Mouse (Mus musculus) cerebellum, adult 2 months (tissue): ENCODE measurements around the gene Mslnl. TPM values are rescaled to one million over a fixed set of nuclear protein-coding genes. Genes with fewer than 3 reads are reported as not detected.

Source experiments
- DNase-seq, 2 experiments: peaks; one replicate each; pipeline ENCODE4 v3.0.0; 2021
- H3K27ac ChIP-seq: fragments of 200-500 bp; 2 replicates; pipeline ENCODE4 v1.5.1; 2012; ENCODE audit warnings: low read length, control low read depth, inconsistent platforms; ENCODE audit not compliant: insufficient read depth
- H3K27me3 ChIP-seq: fragments of 200-500 bp; 2 replicates; pipeline ENCODE4 v1.6.1; 2012; ENCODE audit warnings: inconsistent platforms, mild to moderate bottlenecking, low read length, moderate library complexity; ENCODE audit not compliant: control insufficient read depth, insufficient read depth
- H3K4me1 ChIP-seq: fragments of 200-500 bp; 2 replicates; pipeline ENCODE4 v1.6.1; 2011; ENCODE audit warnings: low read length; ENCODE audit not compliant: control insufficient read depth, insufficient read depth
- H3K4me3 ChIP-seq: fragments of 200-500 bp; replicated peaks from 2 replicates; pipeline ENCODE3; 2011; ENCODE audit warnings: mild to moderate bottlenecking, low read depth, low read length, control low read depth; ENCODE audit not compliant: insufficient read depth
- CTCF ChIP-seq: fragments of 200-500 bp; IDR thresholded peaks from 2 replicates; pipeline ENCODE4 v1.5.1; 2011; ENCODE audit warnings: low read depth, mild to moderate bottlenecking, control low read depth, low read length, moderate library complexity, borderline replicate concordance; ENCODE audit not compliant: insufficient read depth
- POLR2A ChIP-seq: fragments of 200-500 bp; IDR thresholded peaks from 2 replicates; pipeline ENCODE4 v1.6.1; 2011; ENCODE audit warnings: low read length, control low read depth, borderline replicate concordance; ENCODE audit not compliant: insufficient read depth
- WGBS: fragments of 180-500 bp; shearing (Covaris S2); methylation state at CpG from one replicate; pipeline ENCODE4 v1.1.7; 2018; 5-methylcytosine and 5-hydroxymethylcytosine counted together
- polyA plus RNA-seq: library from polyadenylated mRNA; depleted of rRNA; stranded (reverse); fragments of >200 nt; gene quantifications from 2 replicates; pipeline ENCODE4 v1.2.3, GENCODE M21; 2012

The Mslnl gene
- polyA plus RNA-seq, 1 experiment = 1.1 TPM

GRCm38 (mm10) chr17:25749314-25749713 is 13.5 kb downstream of the Mslnl start:
- H3K4me3 ChIP-seq = no peak overlapping the region
- no peaks in the 10 kb centered on the region for H3K27me3 ChIP-seq
- 75% methylated on average over 6 of the region's 6 CpGs for WGBS
- no peak overlapping the region for H3K27ac ChIP-seq
- no peak for DNase-seq
- TF ChIP-seq POLR2A (no peak), CTCF (no peak)
- no peaks in the 10 kb centered on the region for H3K4me1 ChIP-seq

GRCm38 (mm10) chr17:25751446-25751845 is 15.6 kb downstream of the Mslnl start:
- H3K4me3 ChIP-seq = no peak overlapping the region
- H3K27me3 ChIP-seq = no peaks in the 10 kb centered on the region
- 24% methylated on average over 5 of the region's 5 CpGs for WGBS
- H3K4me1 ChIP-seq = no peaks in the 10 kb centered on the region
- TF ChIP-seq POLR2A (no peak), CTCF (no peak)
- H3K27ac ChIP-seq = no peak overlapping the region
- DNase-seq = no peak

GRCm38 (mm10) chr17:25754241-25754640 is 18.4 kb downstream of the Mslnl start, which contains the start of gene Msln:
Gene Msln, minus strand, starts transcription at chr17:25754378.
- DNase-seq = no peak
- no peak for TF ChIP-seq POLR2A
- TF ChIP-seq CTCF = no peak
- Histone ChIP-seq H3K27ac (no peak within 1 kb of the TSS), H3K27me3 (no peaks in the 10 kb centered on the region), H3K4me3 (no peak within 1 kb of the TSS), H3K4me1 (no peaks in the 10 kb centered on the region)
- WGBS = 74% methylated on average over 9 of the region's 9 CpGs

GRCm38 (mm10) chr17:25755086-25755485 is 19.2 kb downstream of the Mslnl start:
- no peak for DNase-seq
- H3K27ac ChIP-seq = no peak overlapping the region
- H3K4me1 ChIP-seq = no peaks in the 10 kb centered on the region
- H3K4me3 ChIP-seq = no peak overlapping the region
- no peaks in the 10 kb centered on the region for H3K27me3 ChIP-seq
- WGBS = 74% methylated on average over 4 of the region's 4 CpGs
- TF ChIP-seq POLR2A = no peak
- no peak for TF ChIP-seq CTCF

- TF ChIP-seq POLR2A (no peak), CTCF (no peak)
- Histone ChIP-seq H3K27ac (no peak overlapping the region), H3K4me1 (no peaks in the 10 kb centered on the region), H3K27me3 (no peaks in the 10 kb centered on the region), H3K4me3 (no peak overlapping the region)
- 58% methylated on average over 4 of the region's 4 CpGs for WGBS
- DNase-seq = no peak
These were observed 20.0 kb downstream of the Mslnl start for GRCm38 (mm10) chr17:25755627-25756377.

GRCm38 (mm10) chr17:25756378-25757242 is 20.8 kb downstream of the Mslnl start:
- Histone ChIP-seq H3K27me3 (no peaks in the 10 kb centered on the region), H3K4me3 (no peak overlapping the region), H3K4me1 (no peaks in the 10 kb centered on the region), H3K27ac (no peak overlapping the region)
- TF ChIP-seq POLR2A (no peak), CTCF (no peak)
- WGBS = 66% methylated on average over 9 of the region's 9 CpGs
- DNase-seq = no peak

GRCm38 (mm10) chr17:25757691-25758090 is 21.8 kb downstream of the Mslnl start:
- no peak overlapping the region for H3K27ac ChIP-seq
- H3K4me3 ChIP-seq = no peak overlapping the region
- DNase-seq = no peak
- no peaks in the 10 kb centered on the region for H3K4me1 ChIP-seq
- no peak for TF ChIP-seq CTCF
- TF ChIP-seq POLR2A = no peak
- H3K27me3 ChIP-seq = no peaks in the 10 kb centered on the region
- 69% methylated on average over 3 of the region's 3 CpGs for WGBS
